Mouse (Mus musculus) frontal cortex, postnatal 14 days (tissue): ENCODE data around the gene Nde1.
A peak's percentile ranks its signal among the peaks of the same experiment; 100 is the strongest.
"Not testable (repeated sequence)": the region's sequence is repeated elsewhere in the genome, so short reads cannot be mapped to it uniquely, and the experiment has no call there.

ENCODE experiments used
- DNase-seq, 2 experiments: peaks; one replicate each; pipeline ENCODE4 v3.0.0; 2022; ENCODE audit warnings: low spot score in 2 of 2

Gene Nde1

GRCm38 (mm10) chr16:14162988-14163416 lies at the start of gene Nde1, which contains the start of gene Marf1:
Gene Nde1, plus strand, starts transcription at chr16:14163275.
Gene Marf1, minus strand, starts transcription at chr16:14163351.
- peak; percentile 57 to 77 for DNase-seq

DNA sequence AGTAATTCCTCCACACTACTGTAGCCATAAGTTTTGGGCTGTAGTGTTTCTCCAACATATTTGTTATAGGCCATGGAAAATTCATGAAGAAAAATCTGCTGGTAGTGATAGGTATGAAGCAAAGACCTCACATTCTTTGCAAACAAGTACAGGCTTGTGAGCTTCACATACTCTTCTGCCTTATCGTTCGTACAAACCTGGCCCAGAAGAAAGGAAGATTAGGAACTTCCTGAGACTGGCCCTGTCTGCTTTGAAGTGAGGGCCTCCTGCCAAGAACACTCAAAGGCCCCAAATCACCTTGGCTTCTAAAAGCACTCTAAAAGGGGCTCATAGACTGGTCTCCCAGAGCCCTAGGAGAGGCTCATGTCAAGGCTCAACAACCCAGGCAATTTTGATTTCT lies 45.8 kb upstream of the Nde1 start:
- no peak for DNase-seq

- DNase-seq: no peak
Observed at GRCm38 (mm10) chr16:14120941-14121340, 42.1 kb upstream of the Nde1 start.

DNA sequence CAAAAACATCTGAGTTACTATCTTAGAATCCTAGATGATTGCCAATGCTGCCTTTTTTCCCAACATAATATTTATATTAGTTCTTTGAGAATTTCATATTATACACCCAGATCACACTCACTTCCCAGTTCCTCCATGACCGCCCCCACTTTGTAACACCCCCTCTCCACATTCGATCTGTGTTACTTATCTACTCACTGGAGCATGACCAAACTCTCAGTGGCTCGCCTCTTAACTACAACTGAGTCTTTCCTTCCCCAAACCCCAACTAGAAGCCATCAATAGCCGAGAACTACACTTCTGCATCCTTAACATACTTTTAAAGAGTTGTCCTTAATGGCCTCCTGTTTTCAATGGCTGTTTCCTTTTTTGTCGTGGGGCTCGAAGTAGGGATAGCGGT lies 41.5 kb upstream of the Nde1 start:
- no peak for DNase-seq

- DNase-seq: no peak
Observed at GRCm38 (mm10) chr16:14122586-14122985, 40.5 kb upstream of the Nde1 start.

GRCm38 (mm10) chr16:14123901-14124300 lies 39.2 kb upstream of the Nde1 start:
- no peak for DNase-seq

DNA sequence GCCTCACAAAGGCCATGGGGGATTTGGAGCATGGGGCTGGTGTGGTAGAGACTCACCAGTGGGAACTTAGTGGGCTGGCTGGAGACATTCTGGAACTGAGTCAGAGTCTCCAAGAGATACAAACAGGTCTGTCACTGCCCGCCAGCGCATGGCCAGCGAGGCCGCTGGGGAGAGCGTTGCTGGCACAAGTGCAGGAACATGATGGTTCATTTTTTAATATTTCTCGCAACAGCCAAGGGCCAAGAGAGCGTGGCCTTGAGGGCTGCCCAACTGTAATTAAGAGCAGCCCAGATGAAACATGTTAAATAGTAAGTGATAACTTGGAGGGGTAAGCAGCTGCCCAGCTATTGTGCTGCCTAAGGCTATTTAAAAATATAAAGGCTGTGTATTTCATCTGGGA lies 38.4 kb upstream of the Nde1 start:
- no peak for DNase-seq

GRCm38 (mm10) chr16:14125253-14125652 lies 37.8 kb upstream of the Nde1 start:
- DNase-seq: no peak

- DNase-seq: no peak
Observed at GRCm38 (mm10) chr16:14128977-14129376, 34.1 kb upstream of the Nde1 start.

DNA sequence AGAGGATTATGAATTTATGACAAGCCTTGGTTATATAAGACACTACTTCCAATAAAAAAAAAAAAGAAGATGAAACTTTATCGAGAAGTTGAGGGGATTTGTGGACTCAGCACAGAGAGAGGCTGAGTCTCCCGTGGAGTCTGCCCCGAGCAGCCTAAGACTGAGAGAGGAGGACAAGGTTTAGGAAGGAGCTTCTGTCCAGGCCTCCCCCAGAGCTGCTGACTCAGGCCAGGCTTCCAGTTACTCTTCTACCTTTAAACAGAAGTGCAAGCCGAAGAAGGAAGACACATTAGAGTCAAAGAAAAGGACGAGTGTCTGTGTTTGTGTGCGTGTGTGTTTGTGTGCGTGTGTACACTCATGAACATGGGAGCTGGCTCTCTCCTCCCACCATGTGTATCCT lies 32.3 kb upstream of the Nde1 start:
- DNase-seq: no peak

- no peak for DNase-seq
Observed at GRCm38 (mm10) chr16:14131376-14131775, 31.7 kb upstream of the Nde1 start.

DNA sequence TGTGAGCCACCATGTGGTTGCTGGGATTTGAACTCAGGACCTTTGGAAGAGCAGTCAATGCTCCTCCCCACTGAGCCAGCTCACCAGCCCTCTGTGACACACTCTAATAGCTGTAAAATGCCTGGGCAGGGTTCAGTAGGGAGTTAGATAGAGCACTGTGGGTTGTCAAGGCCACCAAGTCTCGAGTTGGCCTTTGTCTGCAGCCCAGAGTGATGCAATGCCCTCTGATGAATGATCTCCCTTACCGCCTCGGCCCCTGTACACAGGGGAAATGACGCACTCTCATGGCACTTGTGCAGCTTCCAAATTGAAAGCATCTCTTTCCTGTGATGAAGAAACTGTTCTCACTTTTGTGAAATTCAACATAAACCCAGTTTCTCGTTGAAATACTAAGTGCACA lies 31.2 kb upstream of the Nde1 start:
- no peak for DNase-seq

GRCm38 (mm10) chr16:14135014-14135413 lies 28.1 kb upstream of the Nde1 start:
- no peak for DNase-seq

- DNase-seq: no peak
Observed at GRCm38 (mm10) chr16:14137976-14138561, 25.0 kb upstream of the Nde1 start.

DNA sequence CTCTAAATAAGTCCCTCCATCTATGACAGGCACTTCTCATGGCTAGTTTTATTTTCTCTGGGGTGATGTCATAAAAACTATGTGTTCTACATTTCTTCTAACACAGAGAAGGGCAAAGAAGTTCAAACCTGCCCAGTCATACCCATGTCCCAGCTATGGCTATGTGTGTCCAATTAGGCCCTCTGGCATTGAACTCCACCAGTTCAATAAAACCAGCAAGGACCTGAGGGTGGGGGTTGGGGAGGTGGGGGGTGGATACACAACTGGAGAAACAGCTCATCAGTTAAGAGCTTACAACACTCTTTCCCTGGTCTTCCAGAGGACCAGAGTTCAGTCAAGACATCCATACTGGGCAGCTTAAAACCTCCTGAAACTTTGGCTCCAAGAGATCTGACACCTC lies 24.0 kb upstream of the Nde1 start:
- no peak for DNase-seq

- DNase-seq: no peak
Observed at GRCm38 (mm10) chr16:14143298-14143697, 19.8 kb upstream of the Nde1 start.

DNA sequence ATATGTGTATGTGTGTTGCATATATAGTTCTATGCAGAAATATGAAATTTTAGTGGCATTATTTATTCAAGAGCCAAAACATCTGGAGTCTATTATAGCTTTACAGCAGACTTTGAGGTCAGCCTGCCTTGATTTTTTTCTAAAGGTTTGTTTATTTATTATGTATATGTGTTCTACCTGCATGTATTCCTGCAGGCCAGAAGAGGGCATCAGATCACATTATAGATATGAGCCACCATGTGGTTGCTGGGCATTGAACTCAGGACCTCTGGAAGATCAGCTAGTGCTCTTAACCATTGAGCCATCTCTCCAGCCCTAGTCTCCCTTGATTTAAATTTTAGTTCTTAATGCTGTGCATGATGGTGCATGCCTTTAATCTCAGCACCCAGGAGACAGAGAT lies 15.4 kb upstream of the Nde1 start:
- DNase-seq: no peak

- no peak for DNase-seq
Observed at GRCm38 (mm10) chr16:14151718-14152117, 11.4 kb upstream of the Nde1 start.

DNA sequence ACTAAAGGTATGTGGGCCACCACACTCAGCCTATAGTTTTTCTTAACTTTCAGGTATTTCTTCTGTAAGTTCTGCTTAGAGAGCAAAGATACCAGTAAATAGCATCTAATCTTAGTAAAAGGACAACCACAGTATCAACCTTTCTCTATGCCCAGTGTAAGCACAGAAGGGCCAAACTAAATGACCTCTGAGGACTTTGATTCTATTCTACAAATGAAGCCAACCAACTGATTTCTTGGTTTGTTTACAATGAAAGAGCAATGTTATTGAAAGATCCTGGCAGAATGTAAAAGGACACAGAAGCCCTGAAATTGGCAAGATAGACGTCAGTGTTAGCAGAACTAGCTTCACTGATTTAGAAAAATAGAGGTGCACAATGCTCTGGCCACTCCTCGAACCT lies 7.4 kb upstream of the Nde1 start:
- not testable (repeated sequence) for DNase-seq

GRCm38 (mm10) chr16:14156312-14156711 lies 6.8 kb upstream of the Nde1 start:
- DNase-seq: no peak

DNA sequence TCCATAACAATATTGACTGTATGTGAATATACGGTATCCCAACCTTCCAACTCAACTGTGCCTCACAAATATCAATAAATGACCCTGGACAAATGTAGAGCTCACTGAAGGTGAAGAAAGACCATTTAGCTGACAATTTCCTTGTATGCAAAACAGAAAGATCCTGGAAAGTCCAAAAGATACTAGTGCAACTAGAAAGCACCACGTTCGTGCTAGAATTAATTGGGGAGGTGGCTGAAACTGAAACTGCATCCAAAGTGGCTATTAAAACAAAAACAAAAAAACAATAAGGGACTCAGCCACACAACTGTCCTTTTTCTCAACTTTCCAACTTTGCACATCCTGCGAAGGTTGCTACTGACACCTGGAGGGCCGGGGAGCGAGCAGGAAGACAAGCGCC lies 4.5 kb upstream of the Nde1 start:
- DNase-seq: no peak

DNA sequence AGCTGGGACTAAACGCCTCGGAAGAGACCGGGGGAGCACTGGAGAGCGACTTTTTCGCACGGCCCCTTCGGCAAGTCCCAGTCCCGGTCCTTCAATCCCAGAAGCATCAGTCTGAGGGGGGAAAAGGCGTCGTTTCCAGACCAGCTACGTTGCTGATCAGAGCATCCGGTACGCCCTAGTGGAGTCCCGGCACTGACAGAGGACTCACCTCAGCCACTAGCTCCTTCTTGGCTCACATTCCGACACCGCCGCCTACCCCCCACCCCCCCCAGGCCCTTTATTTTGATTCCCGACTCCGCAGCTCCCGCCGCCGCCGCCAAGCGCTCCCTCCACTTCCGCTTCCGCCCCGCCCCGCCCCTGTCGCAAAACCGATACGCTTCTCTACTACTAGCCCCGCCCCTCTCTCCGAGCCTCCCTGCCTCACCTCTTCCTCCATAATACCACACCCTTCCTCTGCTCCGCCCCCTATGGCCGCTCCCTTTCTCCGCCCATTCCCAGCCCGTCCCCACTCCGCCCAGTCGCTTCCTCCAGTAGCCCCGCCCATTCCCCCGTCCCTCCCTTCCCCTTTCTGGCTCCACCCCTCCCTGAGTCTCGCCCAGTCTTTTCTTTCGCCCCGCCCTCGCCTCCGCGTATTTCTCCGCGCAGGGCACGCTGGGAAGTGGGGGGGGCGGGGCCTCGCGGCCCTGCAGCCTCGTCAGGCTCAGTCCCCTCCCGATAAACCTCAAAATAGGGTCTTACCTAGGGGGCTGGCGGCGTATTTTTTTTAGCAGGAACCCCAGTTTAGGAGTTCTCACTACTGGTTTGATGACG lies 3.9 kb upstream of the Nde1 start:
- peak; percentile 98 for DNase-seq

- peak; percentile 67 to 70 for DNase-seq
Observed at GRCm38 (mm10) chr16:14159746-14160131, 3.3 kb upstream of the Nde1 start.
